Mouse (Mus musculus): ENCODE results near the gene Cep97. TPM values are rescaled to one million over a fixed set of nuclear protein-coding genes. Genes with fewer than 3 reads are reported as not detected.
A peak's percentile ranks its signal among the peaks of the same experiment; 100 is the strongest.

Gene Cep97
- 7.1 and 7.5 TPM in 2 replicates for polyA plus RNA-seq (2015; fragmentation: Nextera tagmentation; extraction: Ambion mirVana)

DNA sequence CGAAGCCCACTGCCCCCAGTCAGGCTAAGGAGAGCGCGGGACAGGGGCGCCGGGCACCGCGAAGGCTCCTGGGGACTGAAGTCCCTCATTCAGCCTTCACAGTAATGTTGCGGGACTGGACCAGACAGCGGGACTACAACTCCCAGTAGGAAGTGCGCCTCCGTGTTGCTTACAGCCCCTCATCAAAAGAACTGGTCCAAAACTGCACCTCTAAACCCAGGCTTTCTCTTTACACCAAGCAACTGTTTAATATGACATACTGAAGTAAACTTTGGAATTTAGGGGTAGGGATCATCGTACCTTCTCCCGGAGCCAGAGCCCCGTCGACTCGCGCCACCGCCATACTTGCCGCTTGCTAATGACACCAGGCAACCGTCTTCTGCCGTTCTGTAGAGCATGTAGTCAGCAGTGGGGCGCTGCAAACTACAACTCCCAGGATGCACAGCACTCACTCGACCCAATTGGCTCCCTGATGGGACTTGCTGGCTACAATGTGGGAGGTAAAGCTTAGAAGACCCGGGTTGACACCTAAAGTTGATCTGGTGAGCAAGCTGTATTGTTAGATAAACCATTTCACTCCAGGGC lies at the start of gene Cep97:
TSS of gene Cep97 (minus strand) at position 403 of the 585 bp plus-strand sequence.
- H3K4me2 ChIP-seq, result peak within 1 kb of the TSS; percentile 74
- H3K27ac ChIP-seq, result peak within 1 kb of the TSS; percentile 5; the same call in 1 of the 2 replicates
- H3K9me3 ChIP-seq, result no peaks in the 10 kb centered on the region
- peak within 1 kb of the TSS; percentile 70 for H3K4me3 ChIP-seq (replicated peaks)
- H3K27me3 ChIP-seq (replicated peaks), result no peaks in the 10 kb centered on the region
- H3K4me1 ChIP-seq, result no peaks in the 10 kb centered on the region
- H3K36me3 ChIP-seq, result no peaks in the 10 kb centered on the region
- 0% methylated on average over 24 of the region's 24 CpGs for WGBS
- H3K9ac ChIP-seq, result peak within 1 kb of the TSS; percentile 42
- peak; percentile 99 for ATAC-seq (ENCODE audit: insufficient read depth, low FRiP score, low read depth)

DNA sequence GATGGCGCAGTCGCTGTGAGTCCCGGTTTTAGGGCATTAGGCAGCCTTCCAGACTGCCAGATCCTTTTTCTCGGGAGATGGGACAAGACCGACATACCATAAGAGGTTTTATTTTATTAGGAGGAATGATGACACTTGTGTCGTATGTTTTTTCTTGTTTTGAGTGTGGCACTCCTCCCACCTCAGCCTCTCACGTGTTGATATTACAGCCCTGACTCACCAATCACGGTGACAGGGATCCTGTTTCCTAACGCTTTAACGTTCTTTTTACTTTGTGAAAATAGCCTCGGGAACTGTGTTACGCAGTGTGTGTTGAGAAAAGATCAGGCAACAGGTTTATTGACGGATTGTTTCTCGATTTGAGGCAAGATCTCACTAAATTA lies 40.2 kb upstream of the Cep97 start:
- H3K4me3 ChIP-seq (replicated peaks), result peak overlapping the region; percentile 100
- no peaks in the 10 kb centered on the region for H3K27me3 ChIP-seq (replicated peaks)
- WGBS, result 4% methylated on average over 14 of the region's 14 CpGs
- peak overlapping the region; percentile 60 for H3K4me2 ChIP-seq
- ATAC-seq (ENCODE audit: insufficient read depth, low FRiP score, low read depth), result no peak
- peaks cover 17% of the 10 kb centered on the region for H3K36me3 ChIP-seq
- no peaks in the 10 kb centered on the region for H3K9me3 ChIP-seq
- H3K4me1 ChIP-seq, result 0 out of 2 replicates have a peak, but pooled peaks cover 4% of the 10 kb centered on the region
- peak overlapping the region; percentile 89 for H3K27ac ChIP-seq
- peak overlapping the region; percentile 96 for H3K9ac ChIP-seq

DNA sequence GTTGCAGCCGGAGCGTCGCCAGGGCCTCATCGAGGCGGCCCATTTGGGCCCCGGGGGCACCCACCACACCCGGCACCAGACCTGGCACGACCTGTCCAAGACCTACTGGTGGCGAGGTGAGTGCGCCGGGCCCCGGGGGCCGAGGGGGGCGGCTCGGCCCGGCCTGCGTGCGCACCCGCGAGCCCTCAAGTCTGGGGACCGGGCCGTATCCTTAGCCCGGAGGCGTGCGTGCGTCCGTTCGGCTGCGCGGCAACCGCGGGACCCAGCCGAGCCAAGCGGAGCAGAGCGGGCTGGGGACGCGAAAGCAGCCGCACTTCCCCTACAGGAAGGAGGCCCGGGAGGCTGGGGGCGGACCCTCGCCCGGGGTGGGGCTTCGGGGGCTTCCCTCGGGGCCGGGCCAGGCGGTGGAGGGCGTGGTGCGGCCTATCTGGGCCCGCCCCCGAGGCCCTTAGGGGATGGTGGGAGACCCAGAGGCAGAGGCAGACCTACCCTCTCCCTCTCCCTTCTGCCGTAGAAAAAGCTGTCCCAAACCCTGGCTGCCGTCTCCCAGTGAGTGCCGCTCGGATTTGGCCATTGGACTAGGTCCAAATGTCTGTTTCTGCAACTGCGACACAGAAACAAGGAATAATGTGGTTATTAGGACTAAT lies 39.7 kb upstream of the Cep97 start:
- ATAC-seq (ENCODE audit: insufficient read depth, low FRiP score, low read depth), result peak; percentile 88
- no peaks in the 10 kb centered on the region for H3K27me3 ChIP-seq (replicated peaks)
- H3K9ac ChIP-seq, result peak overlapping the region; percentile 96
- peaks cover 22% of the 10 kb centered on the region for H3K36me3 ChIP-seq
- peak overlapping the region; percentile 60 for H3K4me2 ChIP-seq
- H3K4me1 ChIP-seq, result 0 out of 2 replicates have a peak, but pooled peaks cover 4% of the 10 kb centered on the region
- H3K9me3 ChIP-seq, result no peaks in the 10 kb centered on the region
- H3K27ac ChIP-seq, result peak overlapping the region; percentile 89
- H3K4me3 ChIP-seq (replicated peaks), result peak overlapping the region; percentile 100
- WGBS, result under 1% methylated on average over 50 of the region's 55 CpGs

- peak; percentile 95 for ATAC-seq (ENCODE audit: insufficient read depth, low FRiP score, low read depth)
- Histone ChIP-seq H3K4me2 (peak within 1 kb of the TSS; percentile 60), H3K9me3 (no peaks in the 10 kb centered on the region), H3K9ac (peak within 1 kb of the TSS; percentile 96), H3K4me3 (replicated peaks) (peak within 1 kb of the TSS; percentile 100), H3K36me3 (peaks cover 22% of the 10 kb centered on the region), H3K27me3 (replicated peaks) (no peaks in the 10 kb centered on the region), H3K27ac (peak within 1 kb of the TSS; percentile 89), H3K4me1 (peaks cover 7% of the 10 kb centered on the region; the same call in 1 of the 2 replicates)
- WGBS, result under 1% methylated on average over 83 of the region's 86 CpGs
Observed at GRCm38 (mm10) chr16:55973431-55974255, 39.0 kb upstream of the Cep97 start, which contains the start of gene Zbtb11. Gene Zbtb11 (plus strand): TSS chr16:55973883.

GRCm38 (mm10) chr16:55972626-55973201 lies 38.1 kb upstream of the Cep97 start:
- Histone ChIP-seq H3K27me3 (replicated peaks) (no peaks in the 10 kb centered on the region), H3K36me3 (peaks cover 22% of the 10 kb centered on the region), H3K9ac (no peak overlapping the region), H3K4me2 (peak overlapping the region; percentile 59), H3K4me3 (replicated peaks) (peak overlapping the region; percentile 100), H3K27ac (peak overlapping the region; percentile 89), H3K9me3 (no peaks in the 10 kb centered on the region), H3K4me1 (peaks cover 10% of the 10 kb centered on the region; the same call in 1 of the 2 replicates)
- 45% methylated on average over 10 of the region's 10 CpGs for WGBS
- ATAC-seq (ENCODE audit: insufficient read depth, low FRiP score, low read depth), result no peak

DNA sequence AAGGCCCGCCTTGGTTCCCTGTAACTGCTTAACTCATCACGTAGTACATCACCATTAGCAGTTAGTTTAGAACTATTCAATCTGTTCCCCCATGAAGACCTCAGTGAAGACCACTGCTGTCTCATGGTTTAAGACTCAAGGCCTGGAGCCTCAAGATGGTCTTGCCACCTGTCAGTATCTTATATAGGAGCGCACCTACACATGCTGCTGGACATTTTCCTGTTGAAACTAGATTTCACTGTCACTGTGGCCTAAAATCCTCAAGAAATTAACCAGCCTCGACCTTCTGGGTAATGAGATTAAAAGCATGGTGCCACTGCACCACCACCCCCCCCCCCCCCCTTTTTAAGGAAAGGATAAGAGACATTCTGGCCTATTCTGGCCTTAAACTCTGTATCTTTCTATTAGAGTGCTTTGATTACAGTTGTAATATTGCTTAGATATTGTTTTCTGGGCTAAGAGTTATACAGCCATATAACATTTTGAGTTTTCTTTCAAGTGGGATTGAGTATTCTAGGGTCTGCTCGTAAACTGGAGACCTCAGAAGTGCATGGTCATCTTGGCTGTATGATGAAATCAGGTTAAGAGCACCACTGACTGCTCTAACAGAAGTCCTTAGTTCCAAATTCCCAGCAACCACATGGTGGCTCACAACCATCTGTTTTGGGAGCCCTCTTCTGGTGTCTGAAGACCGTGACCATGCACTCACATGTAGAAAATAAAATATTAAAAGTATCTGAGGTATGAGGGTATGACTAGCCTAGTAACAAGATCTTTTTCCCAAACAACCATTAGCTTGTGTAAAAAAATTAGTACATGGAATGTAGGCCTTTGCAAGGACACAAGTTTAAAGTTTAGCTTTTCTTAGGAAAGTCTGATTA lies 37.3 kb upstream of the Cep97 start:
- no peaks in the 10 kb centered on the region for H3K27me3 ChIP-seq (replicated peaks)
- 78% methylated on average over 6 of the region's 6 CpGs for WGBS
- no peak overlapping the region for H3K9ac ChIP-seq
- H3K4me3 ChIP-seq (replicated peaks), result no peak overlapping the region
- peak overlapping the region; percentile 59; the same call in 1 of the 2 replicates for H3K4me2 ChIP-seq
- no peak overlapping the region for H3K27ac ChIP-seq
- no peaks in the 10 kb centered on the region for H3K9me3 ChIP-seq
- peaks cover 13% of the 10 kb centered on the region; the same call in 1 of the 2 replicates for H3K4me1 ChIP-seq
- H3K36me3 ChIP-seq, result peaks cover 22% of the 10 kb centered on the region
- no peak for ATAC-seq (ENCODE audit: insufficient read depth, low FRiP score, low read depth)

GRCm38 (mm10) chr16:55970416-55970815 lies 35.8 kb upstream of the Cep97 start:
- WGBS, result 96% methylated on average over 5 of the region's 5 CpGs
- H3K9me3 ChIP-seq, result no peaks in the 10 kb centered on the region
- no peaks in the 10 kb centered on the region for H3K27me3 ChIP-seq (replicated peaks)
- H3K4me1 ChIP-seq, result peaks cover 14% of the 10 kb centered on the region; the same call in 1 of the 2 replicates
- H3K9ac ChIP-seq, result no peak overlapping the region
- peaks cover 22% of the 10 kb centered on the region for H3K36me3 ChIP-seq
- no peak for ATAC-seq (ENCODE audit: insufficient read depth, low FRiP score, low read depth)
- H3K4me3 ChIP-seq (replicated peaks), result no peak overlapping the region
- no peak overlapping the region for H3K27ac ChIP-seq
- no peak overlapping the region for H3K4me2 ChIP-seq

DNA sequence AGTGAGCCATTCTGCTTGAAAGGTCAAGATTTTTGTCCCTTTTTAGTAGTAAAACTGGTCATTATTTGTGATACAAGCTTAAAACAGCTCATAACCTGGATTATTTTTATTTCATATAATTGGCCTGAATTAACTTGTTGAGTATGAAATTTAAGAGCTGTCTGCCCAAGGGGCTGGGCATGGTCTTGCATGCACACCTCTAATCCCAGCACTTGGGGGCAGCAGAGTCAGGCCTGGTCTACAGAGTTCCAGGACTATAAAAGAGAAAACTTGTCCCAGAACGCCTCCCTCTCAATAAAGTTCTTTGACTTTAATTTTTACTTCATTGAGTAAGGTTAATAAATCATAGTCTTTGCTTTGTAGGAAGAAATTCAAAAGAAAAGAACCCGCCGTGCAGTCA lies 34.5 kb upstream of the Cep97 start:
- H3K27ac ChIP-seq, result no peak overlapping the region
- H3K4me2 ChIP-seq, result no peak overlapping the region
- H3K9me3 ChIP-seq, result no peaks in the 10 kb centered on the region
- ATAC-seq (ENCODE audit: insufficient read depth, low FRiP score, low read depth), result no peak
- no peak overlapping the region for H3K9ac ChIP-seq
- no peaks in the 10 kb centered on the region for H3K27me3 ChIP-seq (replicated peaks)
- WGBS, result 78% methylated on average over 3 of the region's 3 CpGs
- H3K4me1 ChIP-seq, result peaks cover 12% of the 10 kb centered on the region; the same call in 1 of the 2 replicates
- no peak overlapping the region for H3K4me3 ChIP-seq (replicated peaks)
- H3K36me3 ChIP-seq, result peaks cover 22% of the 10 kb centered on the region

DNA sequence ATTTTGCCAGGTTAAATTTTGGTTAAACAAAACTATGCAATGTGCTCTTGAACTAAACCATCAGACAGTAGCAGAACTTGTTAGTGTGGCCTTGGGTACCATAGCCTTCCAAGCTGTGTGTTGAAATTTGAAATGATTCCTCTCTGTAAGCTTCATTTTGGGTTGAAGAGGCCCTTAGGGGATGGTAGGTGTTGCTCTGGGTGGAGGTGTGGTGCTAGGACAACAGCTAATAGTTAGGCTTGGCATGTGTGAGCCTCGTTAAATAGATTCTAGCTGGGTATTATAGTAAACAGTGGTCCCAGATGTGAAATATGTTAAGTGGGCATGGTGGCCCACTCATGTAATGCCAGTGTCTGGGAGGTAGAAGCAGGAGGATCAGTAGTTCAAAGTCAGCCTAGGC lies 32.6 kb upstream of the Cep97 start:
- Histone ChIP-seq H3K9me3 (no peaks in the 10 kb centered on the region), H3K36me3 (peaks cover 22% of the 10 kb centered on the region), H3K9ac (peak overlapping the region; percentile 65; the same call in 1 of the 2 replicates), H3K4me1 (peaks cover 12% of the 10 kb centered on the region; the same call in 1 of the 2 replicates), H3K27me3 (replicated peaks) (no peaks in the 10 kb centered on the region), H3K27ac (peak overlapping the region; percentile 77; the same call in 1 of the 2 replicates), H3K4me2 (peak overlapping the region; percentile 82), H3K4me3 (replicated peaks) (peak overlapping the region; percentile 69)
- no peak for ATAC-seq (ENCODE audit: insufficient read depth, low FRiP score, low read depth)
- 17% methylated on average over 1 of the region's 1 CpGs for WGBS

DNA sequence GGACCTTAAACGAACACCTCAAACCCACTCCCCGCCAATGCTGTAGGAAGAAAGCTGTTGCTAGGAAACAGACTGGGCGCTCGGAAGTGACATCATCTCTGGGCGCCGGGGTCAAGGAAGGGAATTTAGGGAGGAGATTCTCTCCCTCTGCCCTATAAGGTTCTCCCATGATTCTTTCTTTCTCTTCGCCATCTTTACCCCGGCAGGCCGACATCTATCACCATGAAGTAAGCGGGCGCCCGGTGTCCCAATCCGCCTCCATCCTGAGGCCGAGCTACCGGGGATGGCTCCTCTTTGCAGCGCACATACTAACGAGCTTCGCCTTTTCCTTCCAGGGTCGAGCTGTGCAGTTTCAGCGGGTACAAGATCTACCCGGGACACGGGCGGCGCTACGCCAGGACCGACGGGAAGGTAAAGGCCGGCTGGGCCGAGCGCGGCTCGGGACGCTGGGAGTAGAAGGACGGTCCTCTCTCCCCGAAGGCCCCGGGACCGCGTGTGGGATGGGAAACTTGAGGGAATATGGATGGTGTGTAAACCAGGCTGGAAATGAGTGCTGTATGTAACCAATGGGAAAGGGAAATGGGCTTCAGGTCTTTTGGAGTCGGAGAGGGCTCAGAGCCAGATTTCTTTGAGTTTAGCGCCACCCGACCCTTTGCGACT lies 31.7 kb upstream of the Cep97 start, which contains the start of gene Rpl24:
TSS of gene Rpl24 (plus strand) at position 64 of the 660 bp plus-strand sequence.
- no peaks in the 10 kb centered on the region for H3K9me3 ChIP-seq
- H3K9ac ChIP-seq, result peak within 1 kb of the TSS; percentile 65
- H3K36me3 ChIP-seq, result peaks cover 17% of the 10 kb centered on the region
- peak within 1 kb of the TSS; percentile 77 for H3K27ac ChIP-seq
- H3K4me2 ChIP-seq, result peak within 1 kb of the TSS; percentile 82
- peak within 1 kb of the TSS; percentile 69 for H3K4me3 ChIP-seq (replicated peaks)
- peak; percentile 93 for ATAC-seq (ENCODE audit: insufficient read depth, low FRiP score, low read depth)
- under 1% methylated on average over 42 of the region's 42 CpGs for WGBS
- H3K4me1 ChIP-seq, result peaks cover 12% of the 10 kb centered on the region; the same call in 1 of the 2 replicates
- H3K27me3 ChIP-seq (replicated peaks), result no peaks in the 10 kb centered on the region
